Mouse (Mus musculus) spleen, adult 2 months (tissue): ENCODE measurements at regions not wholly inside any gene's neighbourhood (a gene's known extent, or its start where the extent isn't known, plus 50 kb on each side); places are given as distances from the start of the nearest gene placed in this dataset.

Source experiments
- CTCF ChIP-seq: fragments of 200-500 bp; IDR thresholded peaks from 2 replicates; pipeline ENCODE4 v1.5.1; 2011; ENCODE audit warnings: mild to moderate bottlenecking, inconsistent platforms; ENCODE audit not compliant: insufficient read depth, insufficient read length, insufficient replicate concordance; ENCODE audit errors: extremely low read depth
- POLR2A ChIP-seq: fragments of 200-500 bp; IDR thresholded peaks from 2 replicates; pipeline ENCODE4 v1.6.1; 2011; ENCODE audit warnings: low read depth, low read length, inconsistent platforms

GRCm38 (mm10) chr4:28176771-28177170 is 636.2 kb upstream of the Epha7 start:
- TF ChIP-seq CTCF = no peak
- TF ChIP-seq POLR2A = no peak
